Mouse (Mus musculus) T-helper 17 cell (primary cell): ENCODE results near the gene Ltb.

ENCODE experiments used
- in situ Hi-C, 2 experiments: fragments of 300-600 bp; cut with MboI, MseI; formaldehyde crosslinking; loops; 1 replicate in 1 of 2; 2 replicates in 1 of 2; pipeline ENCODE4 v1.15.1; 2025; ENCODE audit warnings: high pct_unique_total_duplicates in 2 of 2

Gene Ltb

DNA sequence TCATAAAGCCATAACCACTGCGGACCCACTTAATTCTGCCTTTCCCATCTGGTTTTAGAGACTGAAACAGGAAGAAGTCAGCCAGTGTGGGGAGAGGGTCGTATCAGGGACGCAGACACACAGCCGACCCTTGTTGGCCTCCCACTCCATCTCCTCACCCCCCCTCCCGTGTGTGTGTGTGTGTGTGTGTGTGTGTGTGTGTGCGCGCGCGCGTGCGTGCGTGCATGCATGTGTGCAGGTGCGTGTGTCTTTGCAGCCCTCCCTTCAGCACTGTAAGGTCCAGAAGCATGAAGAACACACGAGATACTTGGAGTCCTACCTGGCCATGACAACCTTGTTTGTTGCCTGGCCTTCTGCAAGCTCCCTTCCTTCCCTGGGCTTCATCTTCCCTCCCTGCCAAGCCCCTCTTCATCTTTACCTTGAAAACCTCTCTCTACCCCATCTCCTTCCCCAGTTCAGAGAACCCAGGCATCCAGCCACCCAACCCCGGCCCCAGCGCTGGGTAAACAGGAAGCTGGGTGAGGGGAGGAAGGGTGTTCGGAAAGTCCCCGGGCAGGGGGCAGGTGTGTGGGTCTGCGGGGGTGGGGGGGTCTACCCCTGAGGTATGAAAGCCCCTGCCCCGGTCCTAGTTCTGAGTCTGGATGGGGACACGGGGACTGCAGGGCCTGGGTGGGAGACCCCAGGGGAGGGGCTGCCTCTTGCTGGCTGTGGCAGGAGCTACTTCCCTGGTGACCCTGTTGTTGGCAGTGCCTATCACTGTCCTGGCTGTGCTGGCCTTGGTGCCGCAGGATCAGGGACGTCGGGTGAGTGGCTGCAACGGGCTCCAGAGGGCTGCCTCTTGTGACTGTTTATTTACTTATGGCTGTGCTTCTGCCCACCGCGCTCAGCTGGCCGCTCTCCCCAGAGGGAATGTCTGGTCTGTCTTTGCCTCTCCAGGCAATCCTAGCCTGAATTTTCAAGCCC is at the start of gene Ltb:
TSS of gene Ltb (plus strand) at position 559 of the 963 bp plus-strand sequence.
- in situ Hi-C loops, result no loop called here

DNA sequence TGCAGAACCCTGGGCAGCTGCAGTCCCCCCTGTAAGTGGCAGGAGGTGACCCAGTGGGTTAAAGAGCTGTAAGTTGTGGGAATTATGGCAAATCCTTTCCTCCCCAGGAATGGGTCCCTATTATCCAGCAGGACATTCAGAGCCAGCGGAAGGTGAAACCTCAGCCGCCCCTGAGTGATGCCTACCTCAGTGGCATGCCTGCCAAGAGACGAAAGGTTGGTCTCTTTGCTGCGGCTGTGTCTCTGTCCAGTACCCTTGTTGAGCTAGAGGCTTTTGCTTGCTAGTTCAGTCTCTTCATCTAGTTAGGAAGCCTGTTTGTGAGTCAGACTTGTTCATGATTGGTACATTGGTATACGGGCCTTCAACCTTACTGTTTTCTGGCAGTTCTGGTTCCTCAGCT is 48.1 kb upstream of the Ltb start:
- in situ Hi-C loops, result no loop called here

DNA sequence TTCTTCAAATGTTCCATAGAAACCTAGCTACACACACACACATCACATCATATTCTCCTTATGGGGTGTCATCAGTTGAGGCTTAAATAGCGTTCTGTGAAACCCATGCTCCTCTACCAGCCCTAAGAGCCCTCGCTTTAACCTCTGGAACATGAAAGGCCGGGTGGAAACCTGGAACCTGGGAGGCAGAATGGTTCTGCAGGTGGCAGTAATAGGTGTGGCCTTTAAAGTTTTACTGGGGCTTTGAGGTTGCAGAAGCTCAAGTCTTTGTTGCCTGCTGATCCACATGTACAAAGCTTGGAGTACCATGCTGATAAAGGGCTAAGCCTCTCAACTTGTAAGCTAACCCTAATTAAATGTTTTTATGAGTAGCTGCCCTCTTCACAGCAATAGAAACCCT is 46.9 kb upstream of the Ltb start:
- in situ Hi-C loops, result no loop called here

DNA sequence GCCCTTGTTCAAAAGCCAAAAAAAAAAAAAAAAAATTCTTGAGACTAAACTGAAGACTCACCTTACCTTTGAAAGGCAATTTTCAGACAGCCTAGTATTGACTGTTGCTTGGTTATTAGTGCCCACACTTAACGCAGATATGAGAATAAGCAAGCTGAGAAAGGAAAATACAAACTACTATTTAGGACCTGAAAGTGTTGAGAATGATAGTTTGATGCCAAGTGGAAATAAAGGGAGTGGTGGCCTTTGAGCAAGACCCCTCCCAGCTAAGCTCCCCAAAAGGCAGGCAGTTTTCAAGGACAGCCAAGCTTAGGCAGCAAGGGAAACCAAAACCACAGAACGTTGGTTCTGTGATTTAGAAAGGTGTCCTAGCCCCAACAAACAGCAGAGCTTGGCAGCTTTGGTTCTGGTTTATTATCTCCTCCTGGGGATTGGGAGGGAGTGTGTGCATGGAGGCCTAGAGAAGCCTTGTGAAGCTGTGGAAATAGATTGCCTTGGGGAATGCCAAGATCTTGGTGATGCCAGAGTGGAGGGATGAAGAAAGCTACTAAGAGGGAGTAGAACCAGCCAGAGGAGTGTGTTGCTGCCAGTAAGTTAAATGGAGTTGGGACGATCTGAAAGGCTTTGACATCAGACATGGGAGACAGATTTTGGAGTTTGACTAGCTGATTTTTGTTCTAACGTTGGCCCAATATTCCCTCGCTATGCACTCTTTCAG is 46.2 kb upstream of the Ltb start:
- in situ Hi-C loops, result no loop called here

DNA sequence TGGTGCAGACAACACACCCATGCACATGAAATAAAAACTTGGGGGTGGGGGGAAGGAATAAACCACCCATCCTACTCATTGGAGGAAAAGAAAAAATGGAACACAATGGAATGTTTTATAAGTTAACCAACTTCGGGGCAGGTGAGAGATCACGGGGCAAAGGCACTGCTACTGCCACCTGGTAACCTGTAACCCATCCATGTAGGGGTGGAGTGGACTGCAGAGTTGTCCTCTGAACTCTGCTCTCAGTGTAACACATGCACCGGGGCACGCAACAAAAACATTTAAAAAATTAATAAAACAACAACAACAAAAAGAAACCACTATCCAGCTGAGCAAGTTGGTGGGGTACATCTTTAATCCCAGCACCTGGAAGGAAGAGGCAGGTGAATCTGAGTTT is 42.1 kb upstream of the Ltb start:
- in situ Hi-C loops, result no loop called here

DNA sequence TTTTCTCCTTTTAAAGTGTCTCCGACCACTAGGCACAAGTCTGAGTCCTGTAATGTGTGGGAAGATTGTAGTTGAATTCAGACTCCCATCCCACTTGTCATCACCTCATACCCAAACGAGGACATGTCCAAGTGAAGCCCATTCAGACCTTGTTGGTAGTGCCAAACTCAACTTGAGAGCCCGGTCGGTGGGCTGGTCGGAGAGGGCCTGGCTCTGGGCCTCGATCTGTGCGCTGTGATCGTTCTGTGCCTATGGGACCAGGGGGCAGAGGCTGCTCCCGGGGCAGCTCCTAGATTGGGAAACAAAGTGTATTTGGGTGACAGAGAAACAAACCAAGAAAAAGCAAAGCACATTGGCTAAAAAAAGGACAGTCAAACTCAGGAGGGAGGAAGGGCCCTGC is 41.2 kb upstream of the Ltb start:
- in situ Hi-C loops, result no loop called here

DNA sequence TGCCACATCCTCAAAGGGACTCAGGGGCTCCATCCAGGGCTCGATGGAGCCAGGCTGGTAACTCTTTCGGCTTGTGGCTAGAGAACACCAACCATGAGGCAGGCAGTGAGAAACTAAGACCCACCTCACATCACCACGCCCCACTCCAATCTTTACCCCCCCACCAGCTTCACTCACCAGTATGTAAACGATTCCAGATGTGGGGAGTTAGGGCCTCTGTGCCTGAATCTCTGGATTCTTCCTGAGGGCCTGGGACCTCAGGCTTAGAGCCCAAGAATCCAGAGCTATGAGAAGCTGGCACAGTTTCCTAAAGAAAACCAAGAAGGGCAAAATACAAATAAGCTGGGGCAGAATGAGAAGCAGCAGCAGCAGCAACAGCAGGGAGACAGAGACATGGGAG is 40.3 kb upstream of the Ltb start:
- in situ Hi-C loops, result no loop called here

DNA sequence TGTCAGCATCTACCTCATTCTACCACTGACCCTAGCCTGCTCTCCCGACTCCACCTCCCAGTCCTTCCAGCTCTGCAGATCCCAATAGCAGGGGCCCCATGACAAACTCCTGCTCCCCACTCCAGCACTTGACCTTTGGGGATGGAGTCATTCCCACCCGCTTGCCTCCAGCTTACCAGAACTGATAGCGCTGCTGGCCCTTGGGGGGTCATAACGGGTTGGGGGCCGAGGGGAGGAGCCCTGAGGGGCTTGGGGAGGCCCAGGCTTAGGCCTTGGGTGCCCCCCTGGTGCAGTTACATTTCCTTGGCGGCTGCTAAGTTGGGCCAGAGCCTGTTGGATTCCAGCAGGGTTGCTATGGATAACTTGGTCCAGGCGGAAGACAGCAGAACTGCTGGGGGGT is 39.6 kb upstream of the Ltb start:
- in situ Hi-C loops, result no loop called here

DNA sequence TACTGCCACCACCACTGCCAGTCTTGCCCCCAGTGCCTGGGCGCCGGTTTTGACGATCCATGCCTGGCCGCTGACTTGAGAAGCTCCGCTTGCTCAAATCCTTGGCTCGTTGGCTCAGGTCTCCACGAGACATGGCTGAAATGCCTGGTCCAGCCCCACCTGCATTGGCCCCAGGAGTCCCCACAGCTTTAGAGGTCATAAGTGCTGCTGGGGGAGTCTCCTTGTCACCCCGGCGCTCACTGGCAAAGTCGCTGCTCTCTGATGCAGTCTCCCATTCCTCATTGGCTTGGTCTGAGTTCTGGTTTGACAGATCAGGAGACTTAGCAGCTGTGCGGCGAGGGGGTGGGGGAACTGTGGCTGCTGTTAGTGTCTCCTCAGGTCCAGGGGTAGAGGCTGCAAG is 38.8 kb upstream of the Ltb start:
- in situ Hi-C loops, result no loop called here

DNA sequence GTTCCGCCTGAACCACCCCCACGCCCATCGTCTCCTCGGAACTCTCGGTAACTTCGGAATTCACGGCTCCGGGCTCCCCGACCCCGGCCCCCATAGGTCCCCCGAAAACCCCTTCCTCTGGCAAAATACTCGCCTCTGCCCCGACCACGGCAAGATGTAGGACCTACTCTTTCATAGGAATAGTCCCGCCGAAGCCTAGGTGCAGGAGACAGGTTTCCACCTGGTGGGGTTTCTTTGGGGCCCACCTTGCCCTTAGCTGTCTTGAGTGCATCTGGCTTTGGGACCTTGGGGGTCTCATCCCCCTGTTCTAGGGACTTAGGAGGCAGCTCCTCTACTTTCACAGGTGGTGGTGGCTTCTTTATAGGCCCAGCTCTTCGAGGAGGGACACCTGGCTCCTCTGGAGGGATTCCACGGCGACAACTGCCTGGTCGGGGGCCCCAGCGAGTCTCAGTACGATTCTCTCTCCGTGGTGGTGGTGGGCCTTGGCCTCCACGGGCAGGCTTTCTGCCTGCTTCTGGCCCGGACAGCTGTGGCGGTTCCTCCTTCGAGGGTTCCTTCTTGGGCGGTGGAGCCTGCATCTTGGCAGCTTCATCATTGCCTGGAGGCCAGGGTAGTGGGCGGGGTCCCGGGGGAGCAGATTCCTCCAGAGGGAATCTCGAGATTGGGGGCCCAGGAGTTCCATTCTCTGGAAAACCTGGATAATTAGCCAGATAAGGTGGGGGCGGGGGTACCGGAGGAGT is 37.6 kb upstream of the Ltb start:
- in situ Hi-C loops, result no loop called here

DNA sequence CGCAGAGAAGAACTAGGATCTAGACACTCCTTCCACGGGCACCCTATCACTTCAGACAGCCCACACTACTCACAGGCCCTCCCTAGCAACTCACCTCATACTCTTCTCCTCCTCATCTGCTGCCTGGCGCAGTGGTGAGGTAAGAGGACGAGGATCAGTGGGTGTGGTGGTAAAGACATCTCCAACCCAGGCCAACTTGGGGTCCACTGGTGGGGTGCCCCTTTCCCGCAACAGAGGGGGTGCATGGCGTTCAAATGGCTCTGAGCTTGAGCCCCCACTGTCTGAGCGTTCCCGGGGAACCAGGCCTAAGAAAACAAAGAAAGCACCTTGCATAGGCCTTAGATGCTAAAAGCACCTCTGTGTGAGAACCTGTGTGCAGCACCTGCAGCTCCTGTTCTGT is 37.0 kb upstream of the Ltb start:
- in situ Hi-C loops, result no loop called here

DNA sequence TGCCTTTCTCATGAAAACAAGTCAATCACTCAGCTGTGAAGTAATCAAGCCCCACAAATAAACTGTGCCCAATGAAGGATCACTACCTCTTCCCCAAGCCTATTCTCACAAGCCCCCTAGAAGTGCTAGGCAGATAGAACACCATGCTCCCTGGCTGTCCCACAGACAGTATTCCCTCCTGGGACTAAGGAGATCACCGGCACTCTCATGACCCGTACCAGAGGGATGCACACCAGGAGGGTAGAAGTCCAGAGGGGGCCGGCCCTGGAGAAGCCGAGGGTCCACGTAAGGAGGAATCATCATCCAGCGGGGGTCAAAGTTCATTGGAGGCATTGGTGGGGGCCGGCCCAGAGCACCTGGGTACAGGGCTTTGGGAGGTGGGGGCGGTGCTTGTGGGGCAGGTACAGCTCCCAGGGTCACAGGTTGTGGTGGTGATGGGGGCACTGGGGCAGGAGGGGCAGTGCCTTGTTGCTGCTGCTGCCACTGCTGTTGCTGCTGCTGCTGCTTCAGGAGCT is 36.5 kb upstream of the Ltb start:
- in situ Hi-C loops, result no loop called here

DNA sequence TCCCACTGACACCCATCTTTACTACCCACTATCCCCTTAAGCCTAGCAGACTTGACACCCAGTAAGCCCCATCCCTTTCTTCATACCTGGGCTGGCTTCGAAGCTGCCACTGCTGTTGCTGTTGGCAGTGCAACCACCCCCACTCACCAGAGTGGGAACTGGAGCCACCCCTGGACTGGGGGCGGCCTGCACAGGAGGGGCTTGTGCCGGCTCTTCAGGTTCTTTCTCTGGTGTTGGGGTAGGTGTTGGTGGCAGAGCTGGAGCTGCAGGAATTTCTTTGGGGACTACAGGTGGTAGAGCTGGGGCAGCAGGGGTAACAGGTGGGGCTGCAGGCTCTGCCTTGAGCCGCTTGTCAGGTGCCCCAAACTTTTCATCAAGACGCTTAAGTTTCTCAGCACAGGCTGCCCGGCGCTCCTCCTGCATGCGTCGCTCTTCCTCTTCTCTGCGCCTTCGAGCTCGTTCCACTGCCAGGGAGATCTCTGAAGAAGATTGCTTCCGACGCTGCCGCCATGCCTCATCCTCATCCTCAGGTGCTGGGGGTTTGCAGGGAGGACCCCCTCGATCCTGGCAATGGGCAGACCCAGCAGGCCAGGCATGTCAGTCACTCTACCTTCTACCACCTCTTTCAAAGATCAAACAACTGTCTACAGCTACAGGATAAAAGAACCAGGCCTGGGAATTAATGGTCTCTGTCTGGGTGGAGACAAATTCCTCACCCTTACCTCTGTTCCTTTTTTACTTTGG is 35.2 kb upstream of the Ltb start:
- in situ Hi-C loops, result no loop called here

DNA sequence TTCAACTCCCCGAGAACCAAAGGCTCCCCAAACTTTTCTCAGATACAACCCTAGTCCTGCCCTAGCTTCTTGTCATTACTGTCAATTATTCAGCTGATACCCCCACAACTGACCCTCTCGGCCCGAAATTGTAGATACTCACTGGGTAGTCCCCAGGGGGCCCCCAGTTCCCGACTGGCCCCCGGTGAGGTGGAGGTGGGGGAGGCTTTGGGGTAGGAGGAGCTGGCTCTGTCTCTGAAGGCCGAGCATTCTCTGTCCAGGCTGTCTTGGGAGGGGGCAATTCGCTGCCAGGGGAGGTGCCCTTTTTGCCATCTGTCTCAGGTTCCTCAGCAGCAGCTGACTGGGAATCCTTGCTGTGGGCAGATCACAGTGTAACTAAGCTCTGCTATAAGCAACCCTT is 34.6 kb upstream of the Ltb start:
- in situ Hi-C loops, result no loop called here

DNA sequence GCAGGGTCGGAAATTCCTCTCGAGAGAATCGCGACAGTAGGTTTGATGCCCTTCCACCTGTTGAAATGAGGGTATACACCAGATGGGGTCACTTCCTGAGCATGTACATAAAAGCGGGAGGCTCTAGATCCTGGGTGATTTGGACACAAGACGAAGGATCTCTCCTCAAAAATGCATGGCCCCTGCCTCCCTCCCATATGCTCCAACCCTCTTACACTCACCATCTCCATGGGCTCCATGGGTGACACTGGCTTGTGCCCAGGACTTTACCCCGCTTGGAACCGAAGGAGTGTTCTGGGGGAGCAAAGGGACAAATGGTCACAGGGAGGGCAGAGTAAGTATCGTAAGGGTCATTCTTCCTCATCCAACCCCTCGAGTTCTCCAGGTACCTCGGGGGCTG is 32.8 kb upstream of the Ltb start:
- in situ Hi-C loops, result no loop called here

DNA sequence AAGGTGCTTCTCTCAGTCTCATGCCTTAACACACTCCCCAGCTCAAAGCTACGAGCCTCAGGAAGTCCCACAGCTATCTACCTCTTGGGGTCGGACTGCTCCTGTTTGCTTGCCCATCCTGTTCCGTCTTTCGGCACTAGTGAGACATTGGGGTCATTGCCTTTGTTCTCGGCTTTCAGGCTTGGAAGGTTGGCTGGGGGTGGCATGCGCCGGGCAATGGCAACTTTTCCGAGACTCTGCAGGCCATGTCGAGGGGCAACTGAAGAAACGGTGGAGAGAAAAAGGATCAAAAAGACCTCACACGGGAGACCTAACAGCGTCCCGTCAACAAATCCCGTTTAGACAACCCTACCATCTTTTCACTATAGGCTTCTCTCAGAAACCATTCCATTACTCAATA is 32.1 kb upstream of the Ltb start:
- in situ Hi-C loops, result no loop called here

DNA sequence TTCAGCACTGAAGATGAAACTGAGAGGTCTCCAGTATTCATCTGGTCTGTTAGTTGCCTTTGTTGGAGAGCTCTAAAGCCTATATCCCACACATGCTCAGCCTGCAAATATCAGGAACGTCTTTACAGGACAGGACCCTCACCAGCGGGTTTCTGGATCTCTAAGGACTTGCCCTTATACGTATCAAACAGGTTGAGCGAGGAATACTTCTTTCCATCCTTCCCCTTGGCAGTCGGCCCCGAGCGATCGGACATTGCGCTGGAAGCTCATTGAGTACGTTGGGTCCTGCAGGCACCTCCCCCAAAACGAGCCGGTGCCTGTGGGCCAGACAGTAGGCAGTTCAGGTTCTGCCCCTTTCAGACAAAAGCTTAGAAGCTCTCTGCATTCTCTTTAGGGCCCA is 31.5 kb upstream of the Ltb start:
- in situ Hi-C loops, result no loop called here

DNA sequence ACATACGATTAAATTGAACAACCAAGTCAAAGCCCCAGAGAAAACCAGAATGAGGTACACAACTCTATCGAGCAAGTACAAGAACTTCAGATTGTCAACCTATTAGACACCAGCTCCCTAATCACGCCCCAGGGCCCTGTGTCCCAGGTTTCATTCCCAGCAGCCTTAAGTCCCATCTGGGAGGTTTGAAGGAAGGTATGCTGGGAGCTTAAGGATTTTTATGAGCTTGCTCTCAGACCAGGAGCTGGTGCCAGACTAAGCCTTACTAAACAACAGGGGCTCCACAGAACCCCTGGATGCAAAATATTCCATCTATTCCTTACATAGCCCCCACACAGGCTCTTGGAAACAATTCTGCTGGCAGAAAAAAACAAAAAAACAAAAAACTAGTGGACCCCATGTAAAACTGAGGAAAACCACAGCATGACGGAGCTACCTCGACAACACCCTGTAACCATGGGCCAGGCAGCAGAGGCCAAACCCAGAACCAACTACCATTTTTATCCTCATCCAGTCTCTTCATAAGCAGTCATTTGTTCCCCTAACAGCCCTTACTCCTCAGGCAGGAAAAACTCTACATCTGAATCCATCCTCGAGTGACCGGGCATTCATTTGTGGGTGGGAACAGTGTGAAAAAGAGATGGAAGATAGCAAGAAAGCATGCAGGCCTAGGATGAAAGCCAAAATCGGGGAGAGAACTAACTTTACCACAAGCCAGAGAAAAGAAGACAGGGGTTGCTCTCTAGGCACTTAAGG is 30.7 kb upstream of the Ltb start:
- in situ Hi-C loops, result no loop called here

DNA sequence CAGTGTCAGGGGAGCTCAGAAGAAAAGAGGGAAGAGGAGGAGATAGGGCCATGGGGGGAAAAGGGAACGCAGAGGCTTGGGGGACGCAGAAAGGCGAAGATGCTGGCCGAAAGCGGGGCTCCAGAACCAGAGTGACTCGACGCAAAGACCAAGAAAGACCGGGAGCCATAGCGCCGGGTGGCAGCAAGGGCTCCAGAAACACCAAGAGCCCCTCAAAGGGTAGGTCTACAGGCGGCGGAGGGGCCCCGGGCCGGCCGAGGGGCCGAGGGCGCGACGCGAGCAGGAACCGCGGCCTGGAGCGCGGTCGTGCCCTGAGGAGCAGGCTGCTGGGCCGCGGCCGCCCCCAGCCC is 30.0 kb upstream of the Ltb start:
- in situ Hi-C loops, result no loop called here

DNA sequence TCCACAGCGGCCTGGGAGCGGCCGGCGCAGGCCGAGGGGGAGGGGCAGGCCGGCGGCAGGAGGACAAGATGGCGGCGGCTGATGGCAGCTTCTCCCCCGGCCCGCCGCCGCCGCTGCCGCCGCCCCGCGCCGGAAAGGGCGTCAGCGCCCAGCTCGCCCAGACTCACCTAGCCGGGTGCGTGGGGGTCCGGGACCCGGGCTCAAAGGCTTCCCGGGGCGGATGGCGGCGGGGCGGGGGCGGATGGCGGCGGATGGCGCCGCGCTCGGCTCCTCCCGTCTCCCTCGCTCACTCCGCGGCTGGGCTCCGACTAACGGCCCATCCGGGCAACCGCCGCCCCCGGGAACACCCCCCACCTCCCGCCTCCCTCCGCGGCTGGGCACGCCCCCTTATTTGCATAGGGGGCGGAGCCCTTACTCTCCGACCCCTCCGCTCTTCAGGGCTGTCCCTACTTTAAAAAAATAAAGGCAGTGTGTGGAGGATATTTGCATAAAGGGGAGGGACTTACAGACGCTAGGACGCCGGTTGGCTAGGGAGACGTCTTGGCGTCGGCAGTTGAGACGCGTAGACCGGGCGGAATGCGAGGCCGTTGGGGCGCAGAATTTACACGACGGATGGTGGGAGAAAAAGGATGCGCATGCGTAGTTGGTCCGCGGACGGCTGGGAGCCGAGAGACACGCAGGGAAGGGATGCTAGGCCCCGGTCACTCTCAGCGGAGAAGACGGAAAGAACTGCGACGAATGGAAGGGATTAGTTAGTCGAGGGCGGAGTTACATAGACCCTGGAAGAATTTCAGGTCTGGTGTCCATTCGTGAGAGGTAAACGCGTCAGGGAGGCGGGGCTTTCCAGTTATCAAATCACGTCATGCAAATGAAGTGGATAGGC is 29.4 kb upstream of the Ltb start, which contains the start of gene Prrc2a:
TSS of gene Prrc2a (minus strand) at position 330 of the 883 bp plus-strand sequence.
- in situ Hi-C loops, result no loop called here
